Mouse (Mus musculus): Measurements from ENCODE around the gene Gnao1.

Gnao1 gene

DNA sequence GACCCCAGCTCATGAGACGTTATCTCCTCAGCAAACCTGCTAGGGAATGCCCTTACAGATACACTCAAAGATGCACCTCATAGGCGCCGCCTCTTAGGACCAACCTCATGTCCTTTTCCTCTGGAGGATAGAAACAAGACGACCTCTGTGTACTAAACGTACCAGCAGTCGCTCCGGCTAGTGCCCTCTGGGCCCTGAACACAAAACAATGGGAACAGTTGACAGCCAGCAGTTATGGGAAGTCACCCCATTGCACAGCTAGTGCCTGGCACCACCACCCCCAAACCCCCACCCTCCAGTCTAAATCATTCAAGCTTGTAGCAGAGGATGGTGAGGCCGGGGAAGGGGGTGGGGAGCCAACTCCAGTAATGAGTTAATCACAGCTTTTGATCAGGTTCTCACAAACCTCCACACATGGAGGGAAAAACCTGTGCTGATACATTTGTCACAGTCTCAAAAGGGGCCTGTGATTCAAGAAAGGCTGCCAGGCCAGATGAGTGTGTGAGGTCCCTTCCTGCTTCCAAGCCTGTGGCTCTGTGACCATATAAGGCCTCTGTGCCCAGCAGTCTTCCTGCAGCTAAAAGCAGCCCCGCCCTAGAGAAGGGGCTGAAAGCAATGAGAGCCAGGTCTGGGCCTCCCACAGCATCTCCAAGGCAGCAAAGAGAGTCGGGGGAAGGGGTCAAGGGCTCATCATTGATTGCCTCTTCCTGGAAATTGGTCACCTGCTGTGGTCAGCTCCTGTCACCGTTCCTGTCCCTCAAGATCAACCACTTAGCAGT is 79.1 kb downstream of the Gnao1 start:
- DNase-seq (ENCODE audit: low read depth, low spot score) = peak; percentile 23

DNA sequence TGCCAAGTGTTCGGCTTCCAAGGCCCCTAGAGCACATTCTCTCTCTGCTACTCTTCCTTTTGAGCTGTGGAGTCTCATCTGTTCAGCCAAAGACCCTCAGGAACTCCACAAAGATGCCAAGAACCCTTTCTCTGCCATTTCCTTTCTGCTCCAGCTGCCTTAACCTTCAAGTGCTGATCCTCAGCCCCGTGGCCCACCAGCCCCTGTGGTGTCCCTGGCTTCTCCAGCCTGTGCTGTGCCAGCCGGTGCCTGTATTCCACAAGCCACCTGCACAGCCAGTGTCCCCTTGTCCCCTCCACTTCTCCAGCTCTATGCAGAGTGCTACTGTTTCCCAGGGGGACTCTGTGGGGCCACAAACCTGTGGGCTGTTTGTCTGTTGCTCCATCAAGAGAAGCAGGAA is 83.8 kb downstream of the Gnao1 start:
- DNase-seq (ENCODE audit: low read depth, low spot score) = no peak

DNA sequence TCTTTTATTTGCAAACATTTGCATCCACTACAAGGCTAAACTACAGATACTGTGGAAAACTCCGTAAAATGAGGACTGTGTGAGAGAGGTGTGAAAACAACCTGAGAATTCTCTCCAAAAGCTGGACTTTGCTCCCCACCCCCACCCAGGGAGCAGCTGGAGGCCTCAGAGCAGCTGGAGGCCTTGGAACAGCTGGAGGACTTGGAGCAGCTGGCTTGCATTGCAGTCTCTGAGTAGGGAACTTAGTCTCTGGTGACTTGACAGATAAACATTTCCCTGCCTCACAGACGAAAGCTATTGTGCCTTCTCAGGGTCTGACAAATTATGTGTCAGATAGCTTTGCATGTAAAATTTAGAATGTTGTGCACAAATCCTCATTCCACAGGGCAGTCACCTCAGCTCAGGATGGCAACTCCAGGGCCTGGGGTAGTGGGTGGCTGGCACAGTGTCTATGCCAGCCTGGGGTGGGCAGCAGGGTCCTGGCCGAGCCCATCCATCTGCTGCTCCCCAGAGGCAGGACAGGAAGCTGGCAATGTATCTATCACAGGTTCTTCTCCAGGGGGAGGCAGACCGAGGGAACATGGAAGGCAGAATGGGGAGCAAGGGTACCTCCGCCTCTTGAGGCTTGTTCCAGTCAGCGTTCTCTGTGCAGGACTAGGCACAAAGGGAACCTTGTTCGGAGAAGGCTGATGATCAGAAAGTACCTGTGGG is 87.2 kb downstream of the Gnao1 start:
- DNase-seq (ENCODE audit: low read depth, low spot score) = no peak

DNA sequence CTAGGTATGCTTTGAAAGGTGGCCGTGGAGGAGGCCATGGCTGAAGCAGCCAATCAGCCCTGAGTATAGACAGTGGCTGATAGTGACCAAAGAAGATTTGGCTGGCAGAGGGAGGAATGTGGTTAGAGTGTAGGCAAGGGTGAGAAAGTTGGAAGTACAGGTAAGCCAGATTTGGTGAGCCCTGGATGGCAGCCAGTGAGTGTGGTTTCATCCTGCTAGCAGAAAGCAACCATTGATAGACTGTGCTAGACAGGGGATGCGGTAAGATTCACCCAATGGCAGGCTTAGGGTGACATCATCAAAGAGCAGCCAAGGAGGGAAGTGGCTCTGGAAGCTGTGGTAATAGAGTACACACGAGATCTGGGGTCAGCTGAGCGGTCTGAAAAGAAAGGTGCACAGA is 88.8 kb downstream of the Gnao1 start:
- DNase-seq (ENCODE audit: low read depth, low spot score) = no peak

DNA sequence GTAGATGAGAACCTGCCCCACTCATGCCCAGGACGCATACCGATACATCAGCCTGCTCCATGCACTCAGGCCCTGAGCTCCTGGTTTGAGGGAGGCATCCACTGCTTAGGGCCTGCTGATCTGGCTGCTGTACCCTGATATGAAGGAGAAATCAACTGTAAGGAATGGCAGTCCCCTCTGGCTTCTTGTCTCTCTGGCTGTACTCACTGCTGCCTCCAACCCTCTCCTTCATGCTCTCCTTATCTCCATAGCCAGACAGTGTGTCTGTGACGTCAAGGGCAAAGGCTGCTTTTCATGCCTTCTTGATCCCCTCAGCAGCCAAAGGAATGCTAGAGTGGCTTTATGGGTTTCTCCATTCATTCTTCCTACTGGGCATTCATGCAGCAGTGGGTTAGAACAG is 92.3 kb downstream of the Gnao1 start:
- no peak for DNase-seq (ENCODE audit: low read depth, low spot score)

DNA sequence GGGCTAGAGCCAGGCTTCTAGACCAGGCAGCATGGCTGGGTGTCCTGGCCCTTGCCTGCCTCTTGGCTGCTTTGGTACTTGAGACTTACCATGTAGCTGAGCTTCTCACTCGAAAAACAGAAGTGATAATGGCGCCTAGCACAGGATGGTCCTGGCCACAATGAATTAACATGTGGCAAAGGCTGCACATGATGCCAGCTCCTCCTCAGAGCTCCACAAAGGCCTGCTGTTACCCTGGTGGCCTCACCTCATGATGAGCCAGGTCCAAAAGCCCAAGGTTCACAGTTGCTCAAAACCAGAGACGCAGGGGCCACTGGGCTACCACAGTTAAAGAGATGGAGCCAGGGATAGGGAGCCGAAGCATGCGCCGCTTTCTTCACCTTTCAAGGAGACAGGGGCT is 97.2 kb downstream of the Gnao1 start:
- no peak for DNase-seq (ENCODE audit: low read depth, low spot score)

DNA sequence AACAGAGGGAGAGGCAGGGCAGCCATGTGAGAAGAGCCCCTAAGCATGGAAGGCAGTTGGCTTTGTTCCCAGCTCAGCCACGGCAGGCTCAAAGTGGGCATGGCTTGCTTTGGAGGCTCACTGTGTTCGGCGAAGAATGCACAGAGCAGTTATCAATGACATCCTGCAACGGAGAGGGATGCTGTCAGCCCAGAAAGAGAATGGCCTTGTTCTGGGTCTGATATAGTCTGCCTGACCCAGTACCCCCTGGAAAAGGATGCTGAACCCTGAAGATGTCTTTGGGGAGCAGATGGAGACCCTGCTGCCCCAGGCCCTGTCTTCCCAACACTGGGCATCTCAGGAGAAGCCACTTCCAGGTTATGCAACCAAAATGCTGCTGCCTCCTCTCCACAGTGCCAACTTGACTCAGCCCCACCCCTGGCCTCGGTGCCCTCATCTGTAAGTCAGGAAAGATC is 98.2 kb downstream of the Gnao1 start:
- DNase-seq (ENCODE audit: low read depth, low spot score) = no peak

DNA sequence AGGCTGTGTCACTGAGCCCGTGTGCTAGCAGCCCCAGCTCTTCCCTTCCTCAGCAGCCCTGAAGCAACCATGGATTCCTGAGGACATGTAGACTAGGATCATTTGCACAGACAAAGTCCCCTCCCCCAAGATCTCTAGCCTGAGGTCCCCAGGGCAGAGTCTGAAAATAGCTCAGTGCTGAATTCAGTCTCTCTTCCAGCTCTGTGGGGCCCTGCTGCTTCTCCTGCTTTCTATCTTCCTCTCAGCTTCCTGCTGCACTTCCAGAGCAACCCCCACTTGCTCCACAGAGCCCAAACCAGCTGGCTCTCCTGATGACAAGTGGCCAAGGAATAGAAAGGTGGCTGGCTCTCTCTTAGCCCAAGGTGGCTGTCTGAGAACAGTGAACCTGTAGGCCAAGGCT is 98.8 kb downstream of the Gnao1 start:
- DNase-seq (ENCODE audit: low read depth, low spot score) = no peak

DNA sequence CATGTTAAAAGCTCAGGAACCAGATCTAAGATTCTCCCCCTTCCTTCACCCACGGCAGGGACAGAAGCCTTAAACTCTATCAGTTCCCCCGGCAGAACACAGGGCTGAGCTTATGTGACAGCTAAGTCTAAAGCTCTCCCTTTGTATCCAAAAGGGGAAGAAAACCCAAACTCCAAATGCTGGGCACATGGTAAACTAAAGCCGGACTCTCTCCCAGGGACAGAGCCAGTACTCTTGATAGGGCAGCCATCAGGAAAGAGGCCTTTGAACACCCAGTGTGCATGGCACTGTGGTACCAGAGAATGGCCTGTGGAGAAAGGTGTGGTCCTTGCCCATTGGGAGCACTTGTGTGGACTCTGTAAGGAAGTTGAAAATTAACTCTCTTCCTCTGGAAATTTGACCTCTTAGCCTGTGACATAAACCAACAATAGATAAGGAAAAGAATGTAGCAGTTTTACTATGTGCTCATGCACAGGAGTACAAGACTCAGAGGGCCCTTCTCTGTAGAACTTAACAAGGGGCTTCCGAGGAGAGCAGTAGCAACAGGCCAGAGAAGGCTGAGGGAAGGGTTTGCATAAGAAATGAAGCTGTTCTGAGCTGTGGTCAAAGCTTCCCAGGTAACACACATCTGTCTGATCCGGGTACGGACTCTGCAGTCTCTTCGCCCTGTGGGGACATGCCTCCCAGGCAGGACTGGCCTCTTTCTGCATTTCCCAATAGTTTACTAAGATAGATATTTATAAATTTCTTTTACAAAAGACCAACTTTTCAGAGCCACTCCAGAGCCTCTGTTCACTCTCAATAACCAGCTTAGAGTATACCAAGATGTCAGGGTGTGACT is 102.2 kb downstream of the Gnao1 start:
- no peak for DNase-seq (ENCODE audit: low read depth, low spot score)

DNA sequence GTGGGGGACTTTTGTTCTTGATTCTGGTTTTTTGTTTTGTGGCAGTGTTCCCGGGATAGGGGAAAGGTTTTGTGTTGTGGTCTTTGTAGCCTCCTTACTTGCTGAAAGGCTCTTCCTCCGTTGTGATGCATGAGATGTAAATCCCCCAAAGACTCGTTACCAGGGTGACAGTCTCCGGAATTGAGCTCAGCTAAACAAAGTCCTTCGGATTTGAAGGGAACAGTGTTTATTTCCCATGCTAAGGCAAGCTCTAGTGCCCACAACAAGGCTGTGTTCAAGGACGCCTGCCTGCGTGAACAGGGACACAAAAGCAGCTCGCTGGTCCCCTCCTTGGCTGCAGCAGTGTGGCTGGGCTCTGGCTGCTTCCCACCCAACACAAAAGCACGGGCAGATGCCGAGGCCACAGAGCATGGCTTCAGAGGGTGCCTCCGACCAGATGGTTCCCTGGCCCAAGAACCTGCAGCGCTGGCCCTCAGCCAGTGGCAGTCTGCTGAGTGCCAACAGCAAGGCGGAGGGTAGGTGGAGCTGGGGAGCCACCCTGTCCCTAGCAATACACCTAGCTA is 108.2 kb downstream of the Gnao1 start:
- DNase-seq (ENCODE audit: low read depth, low spot score) = no peak

DNA sequence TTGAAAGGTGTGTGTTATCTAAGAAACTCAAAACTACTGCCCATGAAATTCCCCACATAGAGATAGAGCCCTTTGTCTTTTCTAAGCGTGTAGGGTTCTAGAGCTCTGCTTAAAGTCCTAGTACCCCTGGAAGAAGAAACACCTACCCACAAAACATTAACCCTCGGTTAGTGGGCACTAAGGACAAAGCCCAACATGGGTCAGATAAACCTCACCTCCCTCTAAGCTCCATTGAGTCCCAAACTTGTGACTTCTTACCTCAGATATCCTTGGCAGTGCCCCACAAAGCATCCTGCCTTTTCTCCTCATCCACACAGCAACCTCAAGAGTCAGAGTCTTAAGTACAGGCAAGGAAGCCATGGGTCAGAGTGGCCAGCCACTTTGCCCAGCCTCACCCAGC is 108.8 kb downstream of the Gnao1 start:
- no peak for DNase-seq (ENCODE audit: low read depth, low spot score)

DNA sequence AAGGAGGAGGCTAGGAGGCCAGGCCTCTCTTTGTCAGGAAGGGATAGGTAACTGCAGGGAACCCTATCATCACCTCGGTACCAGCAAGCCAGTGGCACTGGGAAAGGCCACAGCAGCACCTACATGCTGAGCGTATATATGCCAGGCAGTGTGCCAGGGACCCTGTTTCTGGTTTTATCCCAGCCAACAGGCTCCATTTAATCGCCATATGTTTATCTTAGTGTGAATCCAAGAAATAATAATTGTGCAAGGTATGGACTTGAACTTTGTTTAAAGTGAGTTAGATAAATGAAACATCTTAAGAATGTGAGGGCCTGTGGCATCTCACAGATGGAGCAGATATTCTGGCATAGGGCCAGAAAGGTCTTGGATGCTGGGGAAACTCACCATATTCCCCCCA is 109.7 kb downstream of the Gnao1 start:
- DNase-seq (ENCODE audit: low read depth, low spot score) = no peak

DNA sequence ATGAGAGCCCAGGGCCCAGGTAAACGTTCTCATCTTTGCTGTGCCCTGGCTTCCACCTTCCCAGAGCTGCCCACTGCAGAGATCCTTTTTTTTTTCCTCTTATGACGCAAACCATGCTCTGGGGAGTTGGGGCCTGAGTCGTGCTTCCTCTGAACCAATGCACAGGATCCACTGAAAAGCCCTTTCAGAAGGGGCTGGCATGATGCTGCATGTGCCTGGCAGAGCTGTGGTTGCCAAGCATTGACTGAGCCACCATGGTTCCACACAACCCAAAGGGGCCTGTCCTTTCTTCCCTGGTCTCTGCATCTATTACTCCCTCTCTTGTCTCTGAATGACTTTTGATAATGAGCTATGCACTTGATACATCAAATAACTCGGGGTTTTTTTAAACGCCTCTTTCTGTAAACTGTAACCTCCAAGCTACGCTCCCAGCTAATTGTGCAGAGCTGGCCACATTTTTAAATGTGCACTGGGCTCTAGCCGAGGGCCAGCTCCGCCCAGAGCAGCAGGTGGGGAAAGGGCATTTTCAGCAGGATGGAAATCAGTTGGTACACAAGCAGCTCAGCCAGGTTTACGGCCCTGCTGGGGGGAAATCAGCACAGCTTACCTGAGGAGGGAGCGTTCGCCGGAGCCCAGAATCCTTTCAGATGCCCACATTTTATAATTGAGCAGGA is 110.3 kb downstream of the Gnao1 start:
- no peak for DNase-seq (ENCODE audit: low read depth, low spot score)

DNA sequence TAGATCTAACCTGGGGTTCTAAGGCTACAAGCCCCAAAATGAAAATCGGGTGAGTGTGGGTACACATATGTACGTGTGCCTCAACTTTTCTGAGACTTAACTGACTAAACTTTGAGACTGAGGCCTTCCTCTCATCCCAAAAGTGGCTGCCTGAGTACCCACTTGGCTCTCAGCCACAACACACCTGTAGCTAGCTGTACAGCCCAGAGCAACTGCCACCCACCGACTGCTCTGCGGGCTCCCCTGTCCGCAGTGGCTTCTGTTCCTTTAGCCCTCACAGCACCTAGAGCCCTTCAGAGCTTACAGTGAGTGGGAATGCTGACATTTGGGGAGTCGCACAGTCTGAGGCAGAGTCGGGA is 110.8 kb downstream of the Gnao1 start:
- DNase-seq (ENCODE audit: low read depth, low spot score) = no peak

DNA sequence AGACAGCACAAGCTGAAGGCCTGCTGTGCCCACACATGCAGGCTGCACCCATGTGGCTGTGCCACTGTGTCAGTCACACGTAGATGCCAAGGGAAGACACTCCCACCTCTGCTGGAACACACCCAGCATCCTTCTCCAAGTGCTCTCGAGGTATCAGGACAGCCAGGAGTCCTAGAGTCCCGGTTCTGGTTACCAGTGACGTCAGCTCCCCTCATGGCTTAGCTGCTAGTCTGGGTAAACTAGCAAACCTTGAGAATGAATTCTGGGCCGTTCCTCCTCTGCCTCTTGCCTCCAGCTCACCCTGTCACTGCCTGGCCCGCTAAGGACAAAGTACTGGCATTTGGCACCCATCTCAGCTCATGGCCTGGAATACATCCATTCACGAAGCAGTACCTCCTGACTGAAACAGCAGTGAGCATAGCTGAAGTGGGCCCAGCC is 114.2 kb downstream of the Gnao1 start:
- no peak for DNase-seq (ENCODE audit: low read depth, low spot score)

DNA sequence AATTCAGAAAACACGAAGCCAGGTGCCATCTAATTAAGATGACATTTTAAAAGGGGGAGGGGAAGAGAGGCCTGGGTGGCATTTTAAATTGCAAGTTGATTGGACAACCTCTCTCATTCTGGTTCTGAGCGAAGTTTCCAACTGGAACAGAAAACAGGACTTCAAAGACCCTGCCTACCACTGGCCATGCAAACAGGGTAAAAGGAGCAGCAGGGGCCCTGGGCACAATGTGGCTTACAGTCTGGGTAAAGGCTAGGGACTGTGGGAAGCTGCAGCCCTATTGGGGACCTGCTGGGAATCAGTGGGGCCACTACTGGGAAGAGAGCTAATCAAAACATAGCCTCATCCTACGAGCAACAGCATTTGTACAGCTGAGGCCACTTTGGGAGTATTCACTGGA is 115.7 kb downstream of the Gnao1 start:
- DNase-seq (ENCODE audit: low read depth, low spot score) = no peak

DNA sequence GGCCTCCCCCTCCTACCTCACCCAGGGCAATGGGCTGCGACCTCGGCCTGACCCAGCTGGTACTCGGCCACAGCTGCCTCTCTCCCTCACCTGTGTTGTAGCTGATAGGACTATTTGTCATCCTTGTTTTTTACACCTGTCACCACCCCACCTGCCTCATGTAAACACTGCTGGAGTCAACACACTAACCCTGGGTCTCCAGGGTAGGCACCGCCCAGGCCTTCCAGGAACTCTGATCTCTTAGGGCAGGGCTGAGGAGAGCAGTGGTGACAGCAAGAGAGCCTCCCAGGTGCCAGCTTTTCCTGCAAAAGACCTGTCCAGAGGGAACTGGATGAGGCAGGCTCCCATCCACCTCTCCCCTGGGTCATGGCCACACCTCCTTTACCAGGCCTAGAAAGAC is 119.5 kb downstream of the Gnao1 start:
- no peak for DNase-seq (ENCODE audit: low read depth, low spot score)

DNA sequence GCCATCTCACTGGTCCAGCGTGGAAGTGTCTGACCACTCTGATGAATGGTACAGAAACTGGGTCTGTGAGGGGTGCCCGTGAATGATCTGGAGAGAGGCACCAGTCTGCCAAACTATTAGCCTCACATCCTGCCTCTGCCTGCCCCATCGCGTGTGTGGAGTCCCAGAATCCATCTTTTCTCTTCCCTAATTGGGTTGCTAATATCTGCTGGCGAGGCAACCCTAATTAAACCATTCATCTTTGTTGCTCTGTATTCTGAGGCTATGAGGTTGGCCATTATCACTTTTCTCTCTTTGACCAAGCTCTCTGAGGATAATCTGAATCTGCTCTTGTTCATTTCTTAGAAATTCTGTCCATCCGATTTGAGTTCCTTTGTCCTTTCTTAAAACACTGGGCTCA is 121.6 kb downstream of the Gnao1 start:
- DNase-seq (ENCODE audit: low read depth, low spot score) = no peak

DNA sequence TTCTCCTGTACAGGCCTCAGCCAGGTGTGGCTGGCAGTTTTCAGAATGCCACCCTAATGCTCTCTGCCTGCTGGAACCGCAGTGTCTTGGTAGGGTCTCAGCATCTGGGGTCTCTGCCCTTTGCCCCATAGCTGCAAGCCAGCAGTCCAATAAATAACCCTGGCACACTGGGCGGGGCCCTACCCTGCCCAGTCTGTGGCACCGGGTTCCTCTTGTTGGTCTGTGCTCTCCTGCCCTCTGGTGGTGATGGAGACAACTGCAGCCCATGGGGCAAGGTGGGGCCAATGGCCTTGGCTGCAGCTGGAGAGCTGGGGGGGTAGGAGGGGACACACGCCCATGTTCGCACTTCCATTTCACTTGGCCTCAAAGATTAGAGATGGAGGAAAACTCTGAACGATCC is 123.1 kb downstream of the Gnao1 start:
- DNase-seq (ENCODE audit: low read depth, low spot score) = peak; percentile 60

DNA sequence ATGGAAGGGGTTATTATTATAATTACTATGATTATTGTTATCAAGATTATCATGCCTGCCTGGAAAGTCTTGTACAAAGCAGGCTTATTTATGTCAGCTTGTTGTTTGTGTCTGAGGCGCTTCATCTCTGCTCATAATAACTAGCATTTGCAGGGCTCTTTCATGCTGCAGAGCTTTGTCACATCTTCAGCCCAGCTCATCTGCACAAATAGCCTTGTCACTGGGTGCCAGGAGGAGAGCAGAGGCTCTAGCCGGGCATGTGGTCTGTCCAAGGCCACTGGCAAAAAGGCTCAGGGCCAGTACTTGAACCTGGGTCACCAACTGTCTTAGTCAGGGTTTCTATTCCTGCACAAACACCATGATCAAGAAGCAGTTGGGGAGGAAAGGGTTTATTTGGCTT is 123.5 kb downstream of the Gnao1 start:
- DNase-seq (ENCODE audit: low read depth, low spot score) = no peak

DNA sequence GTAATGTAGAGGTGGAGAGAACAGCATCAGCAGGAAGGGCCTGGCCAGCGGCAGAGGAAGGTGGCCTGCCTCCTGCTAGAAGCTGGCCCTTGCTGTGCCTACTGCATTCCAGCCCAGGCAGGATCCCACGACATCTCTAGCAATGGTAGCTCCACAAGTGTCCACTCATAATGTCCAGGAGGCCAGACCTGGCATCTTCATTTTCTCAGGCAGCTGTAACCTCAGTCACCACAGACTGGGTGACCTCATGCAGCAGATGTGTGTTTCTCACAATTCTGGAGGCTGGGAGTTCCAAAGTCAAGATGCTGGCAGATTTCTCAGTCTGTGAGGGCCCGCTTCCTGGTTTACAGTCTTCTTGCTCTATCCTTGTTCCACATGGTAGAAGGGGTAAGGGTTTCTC is 128.4 kb downstream of the Gnao1 start:
- DNase-seq (ENCODE audit: low read depth, low spot score) = no peak
